ENCODE assay signal across 16 mouse cellular contexts in the genomic region with DNA sequence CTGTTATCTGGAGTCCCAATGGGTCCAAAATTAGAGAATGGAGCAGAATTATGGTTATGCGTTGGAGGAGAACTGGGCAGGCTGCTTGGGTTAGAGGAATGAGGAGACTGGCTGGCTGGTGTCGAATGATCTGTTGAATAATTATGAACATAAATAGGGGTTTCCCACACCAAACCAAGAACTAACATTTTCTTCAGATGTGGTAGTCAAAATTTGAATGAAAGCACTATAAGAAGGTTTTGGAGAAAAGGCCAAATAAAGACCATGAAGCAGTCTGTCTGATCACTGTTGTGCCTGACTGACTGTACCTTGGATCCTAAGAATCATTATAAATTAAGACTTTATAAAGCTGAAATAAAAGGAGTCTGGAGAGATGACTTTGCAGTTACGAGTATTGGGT. TPM values are rescaled to one million over a fixed set of nuclear protein-coding genes. Genes with fewer than 3 reads are reported as not detected.
A peak's percentile ranks its signal among the peaks of the same experiment; 100 is the strongest.
DNase-seq lines count a peak whose midpoint lies in the region; ATAC-seq and TF ChIP-seq lines count a peak whose summit lies in the region.
"Had no signal": no experiment of that assay in that cellular context is flagged by ENCODE, and none has a peak within 500 bp of the region (broad histone marks: within the 10 kb centered on the region; RNA-seq: fewer than 3 reads in every experiment).

No protein-coding gene starts in this region.

- dilution Hi-C loops in CH12.LX (cut with MboI; ENCODE audit: extremely low pct_ligation_motif_present, extremely low pct_unique_long_range_greater_than_20kb, low sequenced_read_pairs), result no loop called here

- 0 out of 2 replicates have a peak, but pooled peaks have one; percentile 40 for TF ChIP-seq POLR2A in CH12.LX (IDR thresholded peaks at IDR 0.05; ENCODE audit: low read depth, low read length)

- no peak for TF ChIP-seq CTCF in layer of hippocampus, adult 2 months (conservative IDR thresholded peaks at IDR 0.05)
- TF ChIP-seq CTCF in CH12.LX (conservative IDR thresholded peaks at IDR 0.05 in 1 of 2, IDR thresholded peaks at IDR 0.05 in 1 of 2; ENCODE audit: low read depth in 2 of 2, low read length in 2 of 2), result no peak

- H3K9me3 ChIP-seq in CH12.LX (replicated peaks; ENCODE audit: low read length), result no peaks in the 10 kb centered on the region

- peaks cover 35 to 77% of the 10 kb centered on the region in 2 experiments for H3K36me3 ChIP-seq in CH12.LX (replicated peaks in 1 of 2; ENCODE audit: control insufficient read depth in 1 of 2, insufficient read depth in 1 of 2, low read length in 1 of 2)

- peaks cover 13% of the 10 kb centered on the region for H3K79me2 ChIP-seq in CH12.LX (replicated peaks; ENCODE audit: control insufficient read depth, extremely low read depth, insufficient read depth, poor library complexity, severe bottlenecking)

- no peak for TF ChIP-seq RAD21 in CH12.LX (IDR thresholded peaks at IDR 0.05; ENCODE audit: low read depth, low read length)

- H3K4me1 ChIP-seq in CH12.LX (ENCODE audit: control insufficient read depth in 1 of 2, insufficient read depth in 2 of 2), result peaks cover 10 to 76% of the 10 kb centered on the region in 2 experiments

- H3K4me3 ChIP-seq in layer of hippocampus, adult 2 months, result no peak overlapping the region
- peak overlapping the region; percentile 36 to 59 (median 57) for H3K4me3 ChIP-seq in CH12.LX (replicated peaks in 1 of 3; ENCODE audit: low read depth in 2 of 3, low read length in 2 of 3, poor library complexity in 1 of 3)

- no peak for DNase-seq in layer of hippocampus, adult 2 months (ENCODE audit: low spot score in 2 of 2)
- DNase-seq in layer of hippocampus, postnatal 14 days (ENCODE audit: low spot score in 2 of 2), result no peak
- peak; percentile 69 for DNase-seq in CH12.LX (ENCODE audit: extremely low read depth)
- DNase-seq: adrenal gland, adult 2 months; adrenal gland, adult 8-10 months; adrenal gland, postnatal 10 days; adrenal gland, postnatal 14 days; adrenal gland, postnatal 25 days; adrenal gland, postnatal 36 days; B cell, adult 2 months; cerebellum, adult 11 months; cerebellum, adult 11-12 months; cerebellum, adult 18-20 months; cerebellum, adult 2 months had no signal

- H3K4me2 ChIP-seq in CH12.LX (ENCODE audit: insufficient read depth, low read depth, poor library complexity, severe bottlenecking), result peak overlapping the region; percentile 69

- peak; percentile 51 for TF ChIP-seq EP300 in CH12.LX (IDR thresholded peaks at IDR 0.05; ENCODE audit: low read length)

- in situ Hi-C loops in CH12.LX (cut with MboI; ENCODE audit: low pct_ligation_motif_present, low pct_unique_long_range_greater_than_20kb, low sequenced_read_pairs), result no loop called here

- ATAC-seq in granulocyte monocyte progenitor cell, adult 5-6 weeks (replicated peaks; ENCODE audit: poor library complexity, severe bottlenecking), result no peak
- ATAC-seq: Patski had no signal

- H3K27ac ChIP-seq in layer of hippocampus, adult 2 months, result peak overlapping the region; percentile 90
- H3K27ac ChIP-seq in CH12.LX (ENCODE audit: insufficient read depth, low read depth), result peak overlapping the region; percentile 85

- H3K27me3 ChIP-seq in CH12.LX (replicated peaks), result no peaks in the 10 kb centered on the region
- H3K27me3 ChIP-seq: Patski had no signal

- peak overlapping the region; percentile 52 for H3K9ac ChIP-seq in CH12.LX (ENCODE audit: insufficient read depth, low read depth)

TF ChIP-seq in CH12.LX, 34 proteins besides CTCF, POLR2A, EP300 and RAD21:
- TF ChIP-seq NELFE (IDR thresholded peaks at IDR 0.05; ENCODE audit: low read depth, low read length) (no peak), CHD1 (IDR thresholded peaks at IDR 0.05; ENCODE audit: low read depth, low read length) (0 out of 2 replicates have a peak, but pooled peaks have one; percentile 38), IRF4 (IDR thresholded peaks at IDR 0.05; ENCODE audit: low read depth, low read length) (0 out of 2 replicates have a peak, but pooled peaks have one; percentile 47), MEF2A (IDR thresholded peaks at IDR 0.05; ENCODE audit: borderline replicate concordance, low read depth, low read length) (peak; percentile 88), MAFK (IDR thresholded peaks at IDR 0.05; ENCODE audit: insufficient replicate concordance, low read length) (0 out of 2 replicates have a peak, but pooled peaks have one; percentile 22), JUN (IDR thresholded peaks at IDR 0.05; ENCODE audit: insufficient read depth, low read depth, low read length) (0 out of 2 replicates have a peak, but pooled peaks have one; percentile 19), MAZ (IDR thresholded peaks at IDR 0.05; ENCODE audit: low read depth, low read length) (no peak)

RNA-seq across cellular contexts. Expression of gene Ncf2, which starts 40.3 kb away (rescaled TPM):
- 1 to 10 TPM; 1.9 to 2.9 TPM for total RNA-seq in layer of hippocampus, adult 2 months (2021)
- total RNA-seq in layer of hippocampus, postnatal 14 days (2021), result 1 to 10 TPM; 2.9 to 3.1 TPM
- total RNA-seq in CH12.LX (2012; rRNA removed), result 82.5 and 89.2 TPM in 2 replicates
- 89.9 and 99.9 TPM in 2 replicates for total RNA-seq in CH12.LX (2014; rRNA removed)
- 82.6 and 85.8 TPM in 2 replicates for polyA plus RNA-seq in CH12.LX (2012; ENCODE audit: insufficient read length, low read depth)
- total RNA-seq in granulocyte monocyte progenitor cell, adult 5-6 weeks (2014; fragmentation: Nextera tagmentation), result 102 and 121 TPM in 2 replicates
- 118 and 136 TPM in 2 replicates for total RNA-seq in granulocyte monocyte progenitor cell, adult 5-6 weeks (2017)

Comparison
In these comparisons a context has a peak if more than half of its experiments do, and no peak if none do; other contexts are left out.
1. RNA of gene Ncf2, which starts 40.3 kb away (total RNA-seq): 102 to 136 TPM in granulocyte monocyte progenitor cell, adult 5-6 weeks and 82.5 to 99.9 TPM in CH12.LX; 2.9 to 3.1 TPM in layer of hippocampus, postnatal 14 days and 1.9 to 2.9 TPM in layer of hippocampus, adult 2 months; every median in the first group is over 10 times any median in the second.